Mouse (Mus musculus): Measurements from ENCODE around the gene Ror2. TPM values are rescaled to one million over a fixed set of nuclear protein-coding genes. Genes with fewer than 3 reads are reported as not detected.

The Ror2 gene
- total RNA-seq, 2 experiments from 2014 or later: 0.57 to 0.91 TPM

DNA sequence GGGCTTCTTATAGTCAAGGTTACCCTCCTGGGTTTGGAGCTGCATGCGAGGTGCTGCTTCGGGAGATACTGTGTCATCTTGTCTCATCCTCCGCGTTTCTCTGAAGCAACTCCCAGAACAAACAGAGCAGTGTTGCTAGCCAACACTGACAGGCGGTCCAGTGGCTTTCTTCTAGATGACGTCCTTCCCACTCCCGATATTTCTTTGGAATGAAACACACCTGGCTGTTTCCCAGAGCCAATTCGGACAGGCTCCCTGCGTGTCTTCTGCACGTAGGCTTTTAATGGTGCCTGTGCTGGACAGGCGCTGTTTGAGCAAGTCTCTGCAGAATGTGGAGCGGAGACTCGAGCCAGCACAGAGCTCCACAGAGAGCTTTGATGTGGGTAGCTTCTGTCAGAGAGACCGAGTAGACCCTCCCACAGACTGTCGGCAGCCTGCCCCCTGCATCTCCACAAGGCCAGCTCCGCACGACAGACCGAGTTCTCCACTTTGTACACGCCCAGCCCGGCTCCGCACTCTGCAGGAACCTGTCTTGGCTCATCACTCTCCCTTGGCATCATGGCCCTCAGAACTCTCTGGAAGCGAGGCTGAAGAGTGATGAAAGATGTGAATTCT, 216.7 kb downstream of the Ror2 start:
- DNase-seq (ENCODE audit: low spot score in 2 of 2): no peak

DNA sequence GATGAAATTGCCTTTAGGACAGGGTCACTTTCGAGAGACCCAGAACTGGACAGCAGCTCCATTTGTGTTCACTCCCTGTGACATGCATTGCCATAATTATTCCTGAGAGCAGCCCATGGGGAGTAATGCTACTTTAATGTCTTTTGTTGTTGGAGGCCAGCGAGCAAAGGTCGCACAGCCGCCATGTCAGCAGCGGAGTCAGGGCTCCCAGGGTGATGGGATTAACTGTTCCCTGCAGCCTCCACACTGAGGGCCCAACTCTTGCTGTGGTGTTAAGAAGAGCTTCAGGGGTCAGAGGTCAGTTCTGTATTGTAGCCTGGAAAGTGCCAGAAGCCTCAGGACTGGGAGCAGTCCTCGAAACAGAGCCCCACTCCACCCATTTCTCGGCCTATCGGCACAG, 217.5 kb downstream of the Ror2 start:
- DNase-seq (ENCODE audit: low spot score in 2 of 2): no peak

DNA sequence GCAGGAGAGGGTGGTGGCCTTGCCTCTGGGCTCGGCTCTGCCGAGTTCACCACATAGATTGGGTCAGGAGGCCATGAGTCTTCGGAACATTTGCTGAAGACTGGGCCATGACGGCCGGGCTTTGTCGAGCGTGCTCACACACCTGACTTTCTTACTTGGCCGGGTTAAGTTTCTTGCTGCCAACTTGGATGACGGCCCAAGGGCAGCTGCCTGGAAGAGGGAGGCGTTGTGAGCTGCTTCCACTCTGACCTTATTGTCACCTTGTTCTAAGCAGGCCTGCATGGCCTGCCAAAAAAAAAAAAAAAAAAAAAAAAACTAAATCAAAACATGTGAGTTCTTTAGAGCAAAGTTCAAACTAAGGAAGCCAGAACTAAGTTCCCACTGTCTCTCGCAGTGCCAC, 218.0 kb downstream of the Ror2 start:
- DNase-seq (ENCODE audit: low spot score in 2 of 2): no peak

DNA sequence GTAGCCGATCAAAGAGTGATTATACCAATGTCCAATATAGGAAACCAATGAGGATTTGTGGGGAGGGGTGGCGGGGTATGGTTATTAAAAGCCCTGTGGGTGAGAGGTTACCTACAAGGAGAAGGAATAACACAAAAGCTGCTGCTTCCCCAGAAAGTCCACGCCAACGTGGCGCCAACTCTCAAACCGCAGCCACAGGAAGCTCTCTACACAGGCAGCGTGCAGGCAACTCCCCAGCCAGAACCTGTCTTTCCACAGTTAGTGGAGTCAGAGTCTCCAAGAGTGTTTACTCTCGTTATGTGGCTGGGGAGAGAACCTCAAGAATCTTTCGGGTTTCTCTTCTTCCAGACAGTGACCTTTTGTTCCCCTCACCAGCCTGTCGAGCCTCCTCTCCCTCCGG, 220.8 kb downstream of the Ror2 start:
- DNase-seq (ENCODE audit: low spot score in 2 of 2): no peak

DNA sequence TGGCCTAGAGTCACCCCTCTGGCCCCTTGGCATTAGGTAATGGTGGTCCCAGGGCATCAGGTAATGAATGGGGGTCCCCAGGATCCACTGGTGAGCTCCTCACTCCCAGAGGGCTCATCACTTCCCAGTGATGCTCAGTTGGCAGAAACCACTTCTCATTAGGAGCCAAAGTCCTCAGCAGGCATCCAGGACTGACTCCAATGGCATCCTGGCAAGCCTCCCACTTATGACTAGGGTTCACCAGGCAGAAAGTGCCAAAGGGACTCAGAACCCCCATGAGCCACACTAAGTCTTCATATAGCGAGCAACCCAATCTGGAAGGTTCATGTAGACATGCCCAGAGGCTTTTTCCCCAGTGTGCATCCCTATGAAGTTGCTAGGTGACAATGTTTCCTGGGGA, 221.2 kb downstream of the Ror2 start:
- DNase-seq (ENCODE audit: low spot score in 2 of 2): no peak

Other genes starting within 250 kb of the Ror2 start
- 10 to 100 TPM; 29.3 to 30.5 TPM for gene Sptlc1, start 91.3 kb upstream of the Ror2 start, total RNA-seq (2021)
- gene Msx2, start 186.9 kb upstream of the Ror2 start, total RNA-seq (2021): under 1 TPM; 0.32 to 0.38 TPM